ENCODE assay signal across 31 mouse cellular contexts in the genomic region with DNA sequence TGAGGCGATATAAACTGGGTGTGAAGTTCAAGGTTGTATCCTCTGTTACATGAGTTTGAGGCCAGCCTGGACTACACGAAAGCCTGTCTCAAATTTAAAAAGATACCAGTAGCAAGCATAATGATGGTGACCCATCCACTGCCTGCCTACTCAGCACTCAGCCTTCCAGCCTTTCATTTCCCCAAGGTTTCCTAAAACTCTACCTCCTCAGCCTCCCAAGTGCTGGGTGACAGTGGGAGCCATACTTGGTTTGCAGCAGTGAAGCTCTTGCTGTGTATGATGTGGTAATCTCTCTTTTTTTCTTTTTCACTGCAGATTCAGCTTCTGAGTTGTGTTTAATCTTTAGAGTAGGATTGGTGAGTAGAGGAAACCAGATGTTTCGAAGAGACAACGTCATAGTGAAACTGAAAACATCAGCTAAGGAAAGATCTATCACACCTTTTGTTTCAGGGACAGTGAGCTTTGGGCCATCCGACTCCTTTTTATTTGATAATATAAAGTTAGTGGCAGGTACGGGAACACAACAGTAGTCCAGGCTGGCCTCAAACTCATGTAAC. TPM values are rescaled to one million over a fixed set of nuclear protein-coding genes. Genes with fewer than 3 reads are reported as not detected.
DNase-seq lines count a peak whose midpoint lies in the region; ATAC-seq and TF ChIP-seq lines count a peak whose summit lies in the region.
"Had no signal": no experiment of that assay in that cellular context is flagged by ENCODE, and none has a peak within 500 bp of the region (broad histone marks: within the 10 kb centered on the region; RNA-seq: fewer than 3 reads in every experiment).

No protein-coding gene starts in this region.

- no peak overlapping the region for H3K9ac ChIP-seq in stomach, postnatal 0 days (ENCODE audit: low read length)
- H3K9ac ChIP-seq: embryonic facial prominence, embryonic 13.5 days; forebrain, embryonic 12.5 days; heart, embryonic 15.5 days; hindbrain, embryonic 14.5 days; liver, embryonic 12.5 days; neural tube, embryonic 15.5 days had no signal

- TF ChIP-seq CTCF in stomach, postnatal 0 days (IDR thresholded peaks at IDR 0.05; ENCODE audit: low read depth), result no peak

- H3K27me3 ChIP-seq in stomach, postnatal 0 days (ENCODE audit: control insufficient read depth, insufficient read depth, low read length), result no peaks in the 10 kb centered on the region
- H3K27me3 ChIP-seq: embryonic facial prominence, embryonic 13.5 days; forebrain, embryonic 12.5 days; heart, embryonic 15.5 days; neural tube, embryonic 15.5 days had no signal

- no peak for TF ChIP-seq EP300 in stomach, postnatal 0 days (optimal IDR thresholded peaks at IDR 0.05)

- H3K9me3 ChIP-seq in stomach, postnatal 0 days (ENCODE audit: control insufficient read depth, low read length), result no peaks in the 10 kb centered on the region
- H3K9me3 ChIP-seq: embryonic facial prominence, embryonic 13.5 days; forebrain, embryonic 12.5 days; heart, embryonic 15.5 days; liver, embryonic 12.5 days; midbrain, embryonic 10.5 days; neural tube, embryonic 15.5 days had no signal

- H3K4me1 ChIP-seq in stomach, postnatal 0 days (replicated peaks; ENCODE audit: control insufficient read depth, insufficient read depth), result no peaks in the 10 kb centered on the region
- H3K4me1 ChIP-seq: embryonic facial prominence, embryonic 13.5 days; forebrain, embryonic 12.5 days; heart, embryonic 15.5 days; liver, embryonic 12.5 days; midbrain, embryonic 10.5 days; neural tube, embryonic 15.5 days had no signal

- peak; percentile 69 for DNase-seq in A20 (ENCODE audit: low read depth, low spot score)
- DNase-seq in thymus, postnatal 14 days, result peak; percentile 52
- DNase-seq in stomach, postnatal 0 days (ENCODE audit: low spot score), result no peak
- DNase-seq in adrenal gland, adult 2 months, result no peak
- DNase-seq in right cerebral cortex, postnatal 10 days (ENCODE audit: low spot score in 2 of 2), result no peak
- DNase-seq: adrenal gland, adult 8-10 months; B cell, adult 2 months; cerebellum, adult 11-12 months; cerebellum, postnatal 10 days; gastrocnemius, postnatal 25 days; heart, postnatal 4 days; kidney, postnatal 4 days; layer of hippocampus, adult 9-11 months; lung, adult 18-20 months; lung, postnatal 10 days; right cerebral cortex, postnatal 14 days had no signal

- no peaks in the 10 kb centered on the region for H3K36me3 ChIP-seq in stomach, postnatal 0 days (ENCODE audit: control insufficient read depth, insufficient read depth, low read length)
- H3K36me3 ChIP-seq: embryonic facial prominence, embryonic 13.5 days; forebrain, embryonic 12.5 days; heart, embryonic 15.5 days; liver, embryonic 12.5 days; midbrain, embryonic 10.5 days; neural tube, embryonic 15.5 days had no signal

- ATAC-seq in CD4-positive, CD25-positive, alpha-beta regulatory T cell, adult 4 months, result peak; percentile 93
- ATAC-seq in inflammation-experienced regulatory T-cells, adult 6 months, result peak; percentile 94
- no peak for ATAC-seq in stomach, postnatal 0 days (ENCODE audit: low FRiP score, low TSS enrichment)
- ATAC-seq: intestine, embryonic 16.5 days; liver, embryonic 12.5 days; midbrain, embryonic 16.5 days had no signal

- no peak overlapping the region for H3K27ac ChIP-seq in stomach, postnatal 0 days (replicated peaks)
- H3K27ac ChIP-seq: embryonic facial prominence, embryonic 13.5 days; forebrain, embryonic 12.5 days; heart, embryonic 15.5 days; hindbrain, embryonic 14.5 days; liver, embryonic 12.5 days; midbrain, embryonic 10.5 days; neural tube, embryonic 15.5 days had no signal

- H3K4me3 ChIP-seq in stomach, postnatal 0 days (ENCODE audit: low read depth, low read length), result no peak overlapping the region
- H3K4me3 ChIP-seq: embryonic facial prominence, embryonic 13.5 days; erythroblast, embryonic 14.5 days; forebrain, embryonic 12.5 days; heart, embryonic 15.5 days; liver, embryonic 12.5 days; midbrain, embryonic 10.5 days; myocyte; neural tube, embryonic 15.5 days had no signal

- WGBS in stomach, postnatal 0 days, result 88% methylated on average over 6 of the region's 6 CpGs

- H3K4me2 ChIP-seq in stomach, postnatal 0 days (replicated peaks; ENCODE audit: low read depth), result no peak overlapping the region
- H3K4me2 ChIP-seq: embryonic facial prominence, embryonic 13.5 days; forebrain, embryonic 12.5 days; heart, embryonic 15.5 days; hindbrain, embryonic 14.5 days; liver, embryonic 12.5 days; neural tube, embryonic 15.5 days had no signal

RNA-seq across cellular contexts. Expression of gene Gfi1, which starts 22.6 kb away (rescaled TPM):
- 1 to 10 TPM; 2.5 to 6.1 TPM for polyA plus RNA-seq in CD4-positive, CD25-positive, alpha-beta regulatory T cell, adult 4 months (2017; shearing (Covaris generic))
- polyA plus RNA-seq in inflammation-experienced regulatory T-cells, adult 6 months (2017; shearing (Covaris generic)), result 1 to 10 TPM; 2.0 to 7.4 (median 5.5) TPM
- 0.10 TPM in 1 of 2 replicates, not detected in the other for polyA plus RNA-seq in stomach, postnatal 0 days (2015; fragmentation: Nextera tagmentation; extraction: Ambion mirVana)
- under 1 TPM in 1 of 2 experiments, not detected in 1; 0.31 TPM for total RNA-seq in adrenal gland, adult 2 months (2021)
- polyA plus RNA-seq in adrenal gland, adult 2 months (2012; rRNA removed), result 0.09 and 0.66 TPM in 2 replicates
- total RNA-seq: left cerebral cortex, adult 8-10 months had no signal
- polyA plus RNA-seq: embryonic facial prominence, embryonic 13.5 days; forebrain, embryonic 12.5 days; hindbrain, embryonic 14.5 days; kidney, embryonic 16.5 days; midbrain, embryonic 10.5 days; midbrain, embryonic 16.5 days; neural tube, embryonic 15.5 days had no signal

Comparison
In these comparisons a context has a peak if more than half of its experiments do, and no peak if none do; other contexts are left out.
1. DNase-seq: peak in A20 (single experiment) and thymus, postnatal 14 days (single experiment); none in stomach, postnatal 0 days (single experiment), adrenal gland, adult 2 months (single experiment) and right cerebral cortex, postnatal 10 days (0 of 2).